Mouse (Mus musculus) intestine, embryonic 14.5 days (tissue): ENCODE data around the gene Eif2a. TPM values are rescaled to one million over a fixed set of nuclear protein-coding genes. Genes with fewer than 3 reads are reported as not detected.
A peak's percentile ranks its signal among the peaks of the same experiment; 100 is the strongest.

ENCODE experiments used
- ATAC-seq: fragments of 200-750 bp; cut with Nextera tagmentation; replicated peaks from 2 replicates; pipeline ENCODE4 v1.8.0; 2017; ENCODE audit warnings: low read depth, moderate number of reproducible peaks, moderate TSS enrichment, moderate library complexity; ENCODE audit not compliant: low FRiP score, low TSS enrichment
- DNase-seq: peaks from one replicate; pipeline ENCODE4 v3.0.0-alpha.2; 2018; ENCODE audit warnings: low spot score
- H3K27ac ChIP-seq: fragments of 300-500 bp; sonication (generic); 2 replicates; pipeline ENCODE4 v1.5.1; 2014; ENCODE audit warnings: low read depth, mild to moderate bottlenecking, control low read depth
- H3K27me3 ChIP-seq: fragments of 300-500 bp; sonication (generic); replicated peaks from 2 replicates; pipeline ENCODE4 v1.6.1; 2014; ENCODE audit warnings: low read length, control low read depth; ENCODE audit not compliant: control insufficient read depth, insufficient read depth
- H3K36me3 ChIP-seq: fragments of 300-500 bp; sonication (generic); 2 replicates; pipeline ENCODE4 v1.6.1; 2014; ENCODE audit warnings: low read length, control low read depth; ENCODE audit not compliant: control insufficient read depth, insufficient read depth
- H3K4me1 ChIP-seq: fragments of 300-500 bp; sonication (generic); replicated peaks from 2 replicates; pipeline ENCODE4 v1.6.1; 2014; ENCODE audit warnings: low read length, control low read depth, mixed read lengths; ENCODE audit not compliant: control insufficient read depth, insufficient read depth
- H3K4me2 ChIP-seq: fragments of 300-500 bp; sonication (generic); 2 replicates; pipeline ENCODE4 v1.6.1; 2014; ENCODE audit warnings: low read length
- H3K4me3 ChIP-seq: fragments of 300-500 bp; sonication (generic); 2 replicates; pipeline ENCODE4 v1.5.1; 2014; ENCODE audit warnings: low read depth, low read length, control low read depth, mixed read lengths
- H3K9ac ChIP-seq: fragments of 300-500 bp; sonication (generic); 2 replicates; pipeline ENCODE4 v1.6.1; 2014; ENCODE audit warnings: mild to moderate bottlenecking, low read length
- H3K9me3 ChIP-seq: fragments of 300-500 bp; sonication (generic); 2 replicates; pipeline ENCODE4 v1.6.1; 2016; ENCODE audit warnings: low read length, control low read depth; ENCODE audit not compliant: control insufficient read depth
- WGBS: fragments of 180-500 bp; shearing (Covaris S2); extraction: QIAGEN DNeasy Blood & Tissue Kit; methylation state at CpG from one replicate; pipeline ENCODE4 v1.1.7; 2014; 5-methylcytosine and 5-hydroxymethylcytosine counted together
- polyA plus RNA-seq: library from polyadenylated mRNA; unstranded; fragments of >200 nt; fragmentation: Nextera tagmentation; extraction: Ambion mirVana; gene quantifications from 2 replicates; pipeline ENCODE4 v1.2.1, GENCODE M21; 2014

Gene Eif2a
- polyA plus RNA-seq, 1 experiment from 2014 or later = 53.8 TPM

- Histone ChIP-seq H3K36me3 (peaks cover 25% of the 10 kb centered on the region), H3K9me3 (no peaks in the 10 kb centered on the region), H3K4me1 (peaks cover 15% of the 10 kb centered on the region; the same call in 1 of the 2 replicates), H3K4me2 (peak overlapping the region; percentile 70), H3K27ac (peak overlapping the region; percentile 93), H3K27me3 (no peaks in the 10 kb centered on the region), H3K4me3 (peak overlapping the region; percentile 94), H3K9ac (peak overlapping the region; percentile 43)
- ATAC-seq (no peak), DNase-seq (no peak)
- WGBS = 7% methylated on average over 4 of the region's 4 CpGs
These were observed 752 bp downstream of the Eif2a start for GRCm38 (mm10) chr3:58526408-58526737.

GRCm38 (mm10) chr3:58536573-58536972 lies 11.0 kb downstream of the Eif2a start:
- 89% methylated on average over 3 of the region's 3 CpGs for WGBS
- DNase-seq (no peak), ATAC-seq (no peak)
- Histone ChIP-seq H3K4me2 (no peak overlapping the region), H3K9ac (no peak overlapping the region), H3K27ac (no peak overlapping the region), H3K27me3 (no peaks in the 10 kb centered on the region), H3K9me3 (no peaks in the 10 kb centered on the region), H3K4me3 (no peak overlapping the region), H3K4me1 (no peaks in the 10 kb centered on the region), H3K36me3 (peaks cover 57% of the 10 kb centered on the region)

- Histone ChIP-seq H3K9me3 (no peaks in the 10 kb centered on the region), H3K27me3 (no peaks in the 10 kb centered on the region), H3K4me2 (no peak overlapping the region), H3K4me1 (no peaks in the 10 kb centered on the region), H3K36me3 (peaks cover 83% of the 10 kb centered on the region), H3K27ac (no peak overlapping the region), H3K9ac (no peak overlapping the region), H3K4me3 (no peak overlapping the region)
- no peak for DNase-seq
- ATAC-seq = no peak
- WGBS = 72% methylated on average over 1 of the region's 1 CpGs
These were observed 26.6 kb downstream of the Eif2a start for GRCm38 (mm10) chr3:58552001-58552811.

DNA sequence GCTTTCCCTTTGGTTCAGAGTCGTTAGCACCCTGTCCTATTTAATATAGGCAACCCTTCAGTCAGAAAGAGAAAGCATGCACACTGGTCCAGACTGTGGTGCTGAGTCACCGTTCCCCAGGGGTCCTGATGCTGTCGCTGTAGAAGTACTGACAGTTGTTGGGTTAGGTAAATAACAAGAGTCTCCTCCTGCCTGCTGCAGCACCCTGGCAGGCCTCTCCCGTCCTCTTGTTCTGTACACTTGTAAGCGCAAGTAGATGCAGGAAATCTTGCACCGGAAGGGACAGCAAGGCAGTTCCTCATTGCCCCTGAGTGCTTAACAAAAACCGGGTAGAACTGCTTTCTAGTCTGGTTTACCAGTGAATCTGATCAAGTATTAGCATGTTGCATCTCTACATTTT lies 31.0 kb downstream of the Eif2a start:
- Histone ChIP-seq H3K36me3 (peaks cover 60% of the 10 kb centered on the region), H3K27ac (no peak overlapping the region), H3K27me3 (no peaks in the 10 kb centered on the region), H3K4me3 (no peak overlapping the region), H3K9me3 (no peaks in the 10 kb centered on the region), H3K4me2 (no peak overlapping the region), H3K9ac (no peak overlapping the region), H3K4me1 (no peaks in the 10 kb centered on the region)
- no peak for DNase-seq
- no peak for ATAC-seq
- WGBS = 86% methylated on average over 7 of the region's 7 CpGs

DNA sequence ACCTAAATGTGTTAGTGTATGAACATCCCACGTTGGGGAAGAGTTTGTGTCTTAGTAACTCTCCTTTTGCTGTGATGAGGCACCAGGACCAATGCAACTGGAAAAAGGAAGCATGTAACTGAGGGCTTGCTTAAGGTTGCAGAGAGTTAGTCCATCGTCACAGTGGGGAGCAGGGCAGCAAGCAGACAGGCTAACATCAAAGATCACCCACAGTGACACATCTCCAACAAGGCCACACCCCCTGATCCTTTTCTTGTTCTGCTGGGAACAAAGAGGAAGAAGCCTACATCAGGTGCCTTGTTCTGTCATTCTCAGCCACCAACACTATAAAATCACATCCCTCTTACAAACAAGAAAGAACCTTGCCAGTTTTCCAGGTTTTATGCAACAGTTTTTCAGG lies 34.3 kb downstream of the Eif2a start:
- no peaks in the 10 kb centered on the region for H3K27me3 ChIP-seq
- H3K4me2 ChIP-seq = no peak overlapping the region
- 37% methylated on average over 2 of the region's 2 CpGs for WGBS
- no peak overlapping the region for H3K27ac ChIP-seq
- H3K9ac ChIP-seq = no peak overlapping the region
- peaks cover 32% of the 10 kb centered on the region for H3K36me3 ChIP-seq
- H3K4me1 ChIP-seq = no peaks in the 10 kb centered on the region
- H3K9me3 ChIP-seq = no peaks in the 10 kb centered on the region
- no peak for ATAC-seq
- no peak overlapping the region for H3K4me3 ChIP-seq
- no peak for DNase-seq

- no peak for DNase-seq
- Histone ChIP-seq H3K27ac (no peak overlapping the region), H3K36me3 (peaks cover 16% of the 10 kb centered on the region), H3K9me3 (no peaks in the 10 kb centered on the region), H3K4me1 (no peaks in the 10 kb centered on the region), H3K4me2 (no peak overlapping the region), H3K4me3 (no peak overlapping the region), H3K27me3 (no peaks in the 10 kb centered on the region), H3K9ac (no peak overlapping the region)
- no peak for ATAC-seq
- 52% methylated on average over 2 of the region's 2 CpGs for WGBS
These were observed 35.8 kb downstream of the Eif2a start for GRCm38 (mm10) chr3:58561437-58561836.

- ATAC-seq (no peak), DNase-seq (no peak)
- Histone ChIP-seq H3K9ac (no peak overlapping the region), H3K4me1 (no peaks in the 10 kb centered on the region), H3K27me3 (no peaks in the 10 kb centered on the region), H3K4me2 (no peak overlapping the region), H3K9me3 (no peaks in the 10 kb centered on the region), H3K27ac (no peak overlapping the region), H3K36me3 (no peaks in the 10 kb centered on the region), H3K4me3 (no peak overlapping the region)
- 78% methylated on average over 3 of the region's 3 CpGs for WGBS
These were observed 45.2 kb downstream of the Eif2a start for GRCm38 (mm10) chr3:58570821-58571220.

DNA sequence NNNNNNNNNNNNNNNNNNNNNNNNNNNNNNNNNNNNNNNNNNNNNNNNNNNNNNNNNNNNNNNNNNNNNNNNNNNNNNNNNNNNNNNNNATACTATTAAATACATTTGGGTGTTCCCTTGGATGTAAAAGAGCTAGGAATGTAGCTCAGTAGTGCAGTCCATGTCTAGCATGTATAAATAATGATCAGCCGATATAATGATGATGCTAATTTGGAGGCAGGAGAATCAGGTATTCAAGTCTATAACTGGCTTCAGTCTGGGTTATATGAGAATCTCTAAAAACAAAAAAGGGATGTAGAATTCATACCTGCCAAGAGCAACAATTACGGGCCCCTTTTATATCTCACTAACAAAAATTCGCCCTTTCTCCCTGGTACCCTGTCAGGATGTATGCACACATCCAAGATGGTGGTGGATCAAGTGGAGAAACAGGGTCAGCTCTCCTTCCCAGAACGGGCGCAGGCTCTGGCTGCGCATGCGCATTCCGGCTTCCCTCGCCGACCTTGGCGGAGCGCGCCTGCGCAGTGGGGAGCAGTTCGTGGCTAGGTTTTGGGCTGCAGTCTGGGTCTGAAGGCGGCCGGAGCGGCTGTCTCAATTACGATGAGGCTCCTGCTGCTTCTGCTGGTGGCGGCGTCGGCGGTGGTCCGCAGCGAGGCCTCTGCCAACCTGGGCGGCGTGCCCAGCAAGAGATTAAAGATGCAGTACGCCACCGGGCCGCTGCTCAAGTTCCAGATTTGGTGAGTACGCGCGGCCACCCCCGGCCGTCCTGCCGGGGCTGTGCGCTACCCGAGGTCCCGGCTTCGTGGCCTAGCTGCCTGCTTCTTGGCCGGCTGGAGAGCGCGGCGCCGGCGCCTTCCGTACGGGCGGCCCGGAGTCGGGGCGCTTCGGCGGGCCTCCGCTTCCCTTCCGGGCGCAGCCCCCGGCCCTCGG lies 50.8 kb downstream of the Eif2a start, which contains the start of gene Selenot:
Selenot (plus strand) TSS at position 500 of the 930 bp plus-strand sequence.
- Histone ChIP-seq H3K9me3 (no peaks in the 10 kb centered on the region), H3K27ac (peak within 1 kb of the TSS; percentile 100), H3K4me1 (peaks cover 5% of the 10 kb centered on the region; the same call in 1 of the 2 replicates), H3K36me3 (peaks cover 5% of the 10 kb centered on the region; the same call in 1 of the 2 replicates), H3K4me3 (peak within 1 kb of the TSS; percentile 89), H3K4me2 (peak within 1 kb of the TSS; percentile 87), H3K27me3 (no peaks in the 10 kb centered on the region), H3K9ac (peak within 1 kb of the TSS; percentile 99)
- DNase-seq (peak; percentile 97), ATAC-seq (peak; percentile 93)
- 2% methylated on average over 52 of the region's 59 CpGs for WGBS
